8 mouse cellular contexts compared by ENCODE assay signal in genomic region chr19:37563763-37564162, GRCm38 (mm10). TPM values are rescaled to one million over a fixed set of nuclear protein-coding genes. Genes with fewer than 3 reads are reported as not detected.
A peak's percentile ranks its signal among the peaks of the same experiment; 100 is the strongest.
DNase-seq lines count a peak whose midpoint lies in the region; ATAC-seq and TF ChIP-seq lines count a peak whose summit lies in the region.

No protein-coding gene starts in this region.

- H3K79me2 ChIP-seq in heart, adult 2 months (replicated peaks; ENCODE audit: control insufficient read depth, insufficient read depth, low read length): peaks cover 11% of the 10 kb centered on the region

- no peak for TF ChIP-seq EP300 in heart, adult 2 months (IDR thresholded peaks at IDR 0.05; ENCODE audit: insufficient read depth, low read depth, low read length)

- H3K36me3 ChIP-seq in heart, adult 2 months (ENCODE audit: control insufficient read depth, insufficient read depth, low read length): peaks cover 12% of the 10 kb centered on the region
- no peaks in the 10 kb centered on the region; the same call in 1 of the 2 replicates for H3K36me3 ChIP-seq in splenic B cell, adult 2 months (ENCODE audit: control insufficient read depth, insufficient read depth, low read length, poor library complexity, severe bottlenecking)
- H3K36me3 ChIP-seq in forebrain, embryonic 13.5 days (ENCODE audit: poor library complexity, severe bottlenecking): no peaks in the 10 kb centered on the region

- ATAC-seq in forebrain, embryonic 13.5 days: no peak

- intact Hi-C loops in heart, adult 2 months (cut with DNase I): loop anchor here (1.0 to 10.0 kb wide), 2 partner anchors 33 to 49 kb away; no protein-coding TSS in a partner anchor
- intact Hi-C loops in heart, postnatal 25 days (cut with DNase I): loop anchor here (1.0 kb wide), 1 partner anchor 33 kb away; no protein-coding TSS in a partner anchor

- H3K4me1 ChIP-seq in heart, adult 2 months (ENCODE audit: control insufficient read depth, insufficient read depth, low read length): peaks cover 19% of the 10 kb centered on the region
- H3K4me1 ChIP-seq in forebrain, embryonic 13.5 days: peaks cover 21% of the 10 kb centered on the region

- no peaks in the 10 kb centered on the region for H3K27me3 ChIP-seq in heart, adult 2 months (ENCODE audit: control insufficient read depth, insufficient read depth, low read length)
- H3K27me3 ChIP-seq in splenic B cell, adult 2 months (ENCODE audit: control insufficient read depth, insufficient read depth, low read length, poor library complexity, severe bottlenecking): no peaks in the 10 kb centered on the region
- 0 out of 2 replicates have a peak, but pooled peaks cover 5% of the 10 kb centered on the region for H3K27me3 ChIP-seq in forebrain, embryonic 13.5 days

- H3K4me3 ChIP-seq in heart, adult 2 months: no peak overlapping the region
- H3K4me3 ChIP-seq in forebrain, embryonic 13.5 days: no peak overlapping the region

- no peaks in the 10 kb centered on the region for H3K9me3 ChIP-seq in forebrain, embryonic 13.5 days (replicated peaks)

- 20% methylated on average over 4 of the region's 4 CpGs for WGBS in heart, adult 2 months
- 27% methylated on average over 4 of the region's 4 CpGs for WGBS in forebrain, embryonic 13.5 days

- no peak overlapping the region; the same call in 1 of the 2 replicates for H3K27ac ChIP-seq in heart, adult 2 months
- no peak overlapping the region for H3K27ac ChIP-seq in forebrain, embryonic 13.5 days

- no peak for DNase-seq in heart, adult 2 months
- DNase-seq in heart, postnatal 25 days (ENCODE audit: low spot score): no peak
- DNase-seq in right cerebral cortex, postnatal 4 days: peak; percentile 18
- no peak for DNase-seq in right cerebral cortex, postnatal 36 days (ENCODE audit: low spot score in 2 of 2)
- peak; percentile 72 for DNase-seq in c-Kit-negative CD71-positive TER-119-positive erythroid progenitor cells, embryonic 14.5 days (ENCODE audit: low read depth, low spot score)
- DNase-seq in kidney, postnatal 14 days: peak; percentile 66
- DNase-seq in splenic B cell, adult 2 months (ENCODE audit: low read depth, low spot score): peak; percentile 86

- no peak for TF ChIP-seq POLR2A in heart, adult 2 months (IDR thresholded peaks at IDR 0.05; ENCODE audit: insufficient read depth, low read depth, low read length)

- no peak overlapping the region for H3K9ac ChIP-seq in heart, adult 2 months (ENCODE audit: low read depth, low read length)
- no peak overlapping the region for H3K9ac ChIP-seq in forebrain, embryonic 13.5 days

- TF ChIP-seq CTCF in heart, adult 2 months (IDR thresholded peaks at IDR 0.05): peak; percentile 91

- no peak overlapping the region for H3K4me2 ChIP-seq in forebrain, embryonic 13.5 days

RNA-seq across cellular contexts. Expression of gene Exoc6, which starts 13.5 kb away (rescaled TPM):
- 10 to 100 TPM; 29.8 to 34.2 TPM for total RNA-seq in heart, adult 2 months (2021)
- polyA plus RNA-seq in heart, adult 2 months (2012; rRNA removed): 13.8 and 19.8 TPM in 2 replicates
- 10 to 100 TPM; 29.2 TPM for total RNA-seq in heart, postnatal 25 days (2021)
- polyA plus RNA-seq in forebrain, embryonic 13.5 days (2015; fragmentation: Nextera tagmentation; extraction: Ambion mirVana): 10.5 and 13.6 TPM in 2 replicates

Comparison
In these comparisons a context has a peak if more than half of its experiments do, and no peak if none do; other contexts are left out.
1. DNase-seq: peak in right cerebral cortex, postnatal 4 days (single experiment), c-Kit-negative CD71-positive TER-119-positive erythroid progenitor cells, embryonic 14.5 days (single experiment), kidney, postnatal 14 days (single experiment) and splenic B cell, adult 2 months (single experiment); none in heart, adult 2 months (0 of 2), heart, postnatal 25 days (single experiment) and right cerebral cortex, postnatal 36 days (0 of 2).